Mouse (Mus musculus): ENCODE data around the gene St5. TPM values are rescaled to one million over a fixed set of nuclear protein-coding genes. Genes with fewer than 3 reads are reported as not detected.
A peak's percentile ranks its signal among the peaks of the same experiment; 100 is the strongest.

Gene St5
- polyA plus RNA-seq, 2 experiments = 45.0 to 56.3 TPM

GRCm38 (mm10) chr7:109493319-109494316 is 209.8 kb downstream of the St5 start:
- no peak for TF ChIP-seq POLR2A (IDR thresholded peaks at IDR 0.05; ENCODE audit: borderline replicate concordance, extremely low read depth, insufficient read depth, insufficient read length)
- no peak for DNase-seq (ENCODE audit: low spot score)
- ATAC-seq (ENCODE audit: low FRiP score, low read depth) = peak; percentile 50; the same call in 1 of the 2 replicates
- H3K36me3 ChIP-seq (ENCODE audit: control insufficient read depth, insufficient read depth, low read length) = no peaks in the 10 kb centered on the region
- 0 out of 2 replicates have a peak, but pooled peaks cover 4% of the 10 kb centered on the region for H3K27me3 ChIP-seq (ENCODE audit: control insufficient read depth, insufficient read depth, low read length)
- no peak overlapping the region for H3K4me3 ChIP-seq (replicated peaks; ENCODE audit: low read length)
- WGBS = 9% methylated on average over 20 of the region's 21 CpGs
- no peaks in the 10 kb centered on the region for H3K4me1 ChIP-seq (ENCODE audit: control insufficient read depth, insufficient read depth, low read length)
- H3K9me3 ChIP-seq (ENCODE audit: control insufficient read depth, low read length) = no peaks in the 10 kb centered on the region
- no peak overlapping the region for H3K27ac ChIP-seq (replicated peaks; ENCODE audit: low read depth, low read length)
- H3K4me2 ChIP-seq (replicated peaks; ENCODE audit: low read depth, low read length, severe bottlenecking) = peak overlapping the region; percentile 34
- H3K9ac ChIP-seq (ENCODE audit: low read depth, low read length, severe bottlenecking) = peak overlapping the region; percentile 16; the same call in 1 of the 2 replicates

- 55% methylated on average over 17 of the region's 18 CpGs for WGBS
These were observed 210.6 kb downstream of the St5 start for GRCm38 (mm10) chr7:109492616-109493318.

GRCm38 (mm10) chr7:109484221-109484620 is 219.2 kb downstream of the St5 start:
- Histone ChIP-seq H3K9ac (ENCODE audit: low read depth, low read length, severe bottlenecking) (no peak overlapping the region), H3K4me2 (replicated peaks; ENCODE audit: low read depth, low read length, severe bottlenecking) (no peak overlapping the region), H3K4me1 (ENCODE audit: control insufficient read depth, insufficient read depth, low read length) (no peaks in the 10 kb centered on the region), H3K36me3 (ENCODE audit: control insufficient read depth, insufficient read depth, low read length) (no peaks in the 10 kb centered on the region), H3K27me3 (ENCODE audit: control insufficient read depth, insufficient read depth, low read length) (no peaks in the 10 kb centered on the region), H3K4me3 (replicated peaks; ENCODE audit: low read length) (no peak overlapping the region), H3K9me3 (ENCODE audit: control insufficient read depth, low read length) (no peaks in the 10 kb centered on the region), H3K27ac (replicated peaks; ENCODE audit: low read depth, low read length) (no peak overlapping the region)
- no peak for TF ChIP-seq POLR2A (IDR thresholded peaks at IDR 0.05; ENCODE audit: borderline replicate concordance, extremely low read depth, insufficient read depth, insufficient read length)
- no peak for ATAC-seq (ENCODE audit: low FRiP score, low read depth)
- 74% methylated on average over 5 of the region's 5 CpGs for WGBS
- no peak for DNase-seq (ENCODE audit: low spot score)

More at GRCm38 (mm10) chr7:109492616-109493318, 210.6 kb downstream of the St5 start:
- H3K9ac ChIP-seq (ENCODE audit: low read depth, low read length, severe bottlenecking) = no peak overlapping the region; the same call in 1 of the 2 replicates
- no peak for TF ChIP-seq POLR2A (IDR thresholded peaks at IDR 0.05; ENCODE audit: borderline replicate concordance, extremely low read depth, insufficient read depth, insufficient read length)
- no peaks in the 10 kb centered on the region for H3K4me1 ChIP-seq (ENCODE audit: control insufficient read depth, insufficient read depth, low read length)
- H3K4me3 ChIP-seq (replicated peaks; ENCODE audit: low read length) = no peak overlapping the region
- H3K27me3 ChIP-seq (ENCODE audit: control insufficient read depth, insufficient read depth, low read length) = 0 out of 2 replicates have a peak, but pooled peaks cover 4% of the 10 kb centered on the region
- no peak for ATAC-seq (ENCODE audit: low FRiP score, low read depth)
- no peaks in the 10 kb centered on the region for H3K9me3 ChIP-seq (ENCODE audit: control insufficient read depth, low read length)
- H3K4me2 ChIP-seq (replicated peaks; ENCODE audit: low read depth, low read length, severe bottlenecking) = no peak overlapping the region
- H3K36me3 ChIP-seq (ENCODE audit: control insufficient read depth, insufficient read depth, low read length) = no peaks in the 10 kb centered on the region
- no peak for DNase-seq (ENCODE audit: low spot score)
- H3K27ac ChIP-seq (replicated peaks; ENCODE audit: low read depth, low read length) = no peak overlapping the region

- 26% methylated on average over 7 of the region's 7 CpGs for WGBS
- DNase-seq (ENCODE audit: low spot score) (peak; percentile 12), ATAC-seq (ENCODE audit: low FRiP score, low read depth) (peak; percentile 51)
- Histone ChIP-seq H3K9me3 (ENCODE audit: control insufficient read depth, low read length) (no peaks in the 10 kb centered on the region), H3K4me3 (replicated peaks; ENCODE audit: low read length) (no peak overlapping the region), H3K27ac (replicated peaks; ENCODE audit: low read depth, low read length) (no peak overlapping the region), H3K4me2 (replicated peaks; ENCODE audit: low read depth, low read length, severe bottlenecking) (no peak overlapping the region), H3K36me3 (ENCODE audit: control insufficient read depth, insufficient read depth, low read length) (no peaks in the 10 kb centered on the region), H3K4me1 (ENCODE audit: control insufficient read depth, insufficient read depth, low read length) (no peaks in the 10 kb centered on the region), H3K27me3 (ENCODE audit: control insufficient read depth, insufficient read depth, low read length) (no peaks in the 10 kb centered on the region), H3K9ac (ENCODE audit: low read depth, low read length, severe bottlenecking) (no peak overlapping the region)
- no peak for TF ChIP-seq POLR2A (IDR thresholded peaks at IDR 0.05; ENCODE audit: borderline replicate concordance, extremely low read depth, insufficient read depth, insufficient read length)
These were observed 222.6 kb downstream of the St5 start for GRCm38 (mm10) chr7:109480765-109481197.

DNA sequence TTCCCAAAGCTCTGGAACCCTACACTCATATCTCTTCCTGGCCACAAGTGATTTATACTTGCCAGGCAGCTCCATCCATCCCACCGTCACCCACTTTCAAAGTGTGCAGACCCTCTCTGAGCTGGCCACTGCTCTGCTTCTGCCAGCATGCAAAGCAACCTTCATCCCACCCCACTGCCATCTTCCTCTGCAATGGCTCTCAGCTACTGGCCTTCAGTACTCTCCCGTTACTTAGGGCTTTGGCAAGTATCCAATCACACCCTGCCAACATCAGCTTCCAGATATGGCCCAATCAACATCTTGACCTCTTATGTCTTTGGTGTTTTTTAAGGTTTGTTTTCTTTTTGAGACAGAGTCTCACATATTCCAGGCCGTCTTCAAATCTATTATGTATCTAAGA is 225.5 kb downstream of the St5 start:
- H3K9ac ChIP-seq (ENCODE audit: low read depth, low read length, severe bottlenecking) = no peak overlapping the region
- TF ChIP-seq POLR2A (IDR thresholded peaks at IDR 0.05; ENCODE audit: borderline replicate concordance, extremely low read depth, insufficient read depth, insufficient read length) = no peak
- H3K36me3 ChIP-seq (ENCODE audit: control insufficient read depth, insufficient read depth, low read length) = no peaks in the 10 kb centered on the region
- H3K4me2 ChIP-seq (replicated peaks; ENCODE audit: low read depth, low read length, severe bottlenecking) = no peak overlapping the region
- H3K4me1 ChIP-seq (ENCODE audit: control insufficient read depth, insufficient read depth, low read length) = peaks cover 5% of the 10 kb centered on the region; the same call in 1 of the 2 replicates
- 68% methylated on average over 3 of the region's 3 CpGs for WGBS
- DNase-seq (ENCODE audit: low spot score) (no peak), ATAC-seq (ENCODE audit: low FRiP score, low read depth) (no peak)
- no peaks in the 10 kb centered on the region for H3K27me3 ChIP-seq (ENCODE audit: control insufficient read depth, insufficient read depth, low read length)
- no peaks in the 10 kb centered on the region for H3K9me3 ChIP-seq (ENCODE audit: control insufficient read depth, low read length)
- no peak overlapping the region for H3K4me3 ChIP-seq (replicated peaks; ENCODE audit: low read length)
- H3K27ac ChIP-seq (replicated peaks; ENCODE audit: low read depth, low read length) = no peak overlapping the region

Small RNAs within 50 kb of the gene (microRNA-seq; reads per million reads assigned to microRNA genes)
- gene Gm47284 = not detected

Other genes with a start within 250 kb of the St5 start
- 0.11 and 0.13 TPM in 2 replicates for gene Trim66, start 195.5 kb downstream of the St5 start, polyA plus RNA-seq (2012; rRNA removed)
- 0.04 TPM in 2 replicates for gene Trim66, start 195.5 kb downstream of the St5 start, polyA plus RNA-seq (2014; fragmentation: Nextera tagmentation; extraction: Ambion mirVana)
- gene Rpl27a, start 184.5 kb downstream of the St5 start, polyA plus RNA-seq (2012; rRNA removed) = 705 and 923 TPM in 2 replicates
- gene Rpl27a, start 184.5 kb downstream of the St5 start, polyA plus RNA-seq (2014; fragmentation: Nextera tagmentation; extraction: Ambion mirVana) = 161 and 165 TPM in 2 replicates
- 20.4 and 25.5 TPM in 2 replicates for gene Akip1, start 85 bp upstream of the St5 start, polyA plus RNA-seq (2012; rRNA removed)
- gene Akip1, start 85 bp upstream of the St5 start, polyA plus RNA-seq (2014; fragmentation: Nextera tagmentation; extraction: Ambion mirVana) = 33.8 and 39.0 TPM in 2 replicates
- gene BC051019, start 20.2 kb upstream of the St5 start, polyA plus RNA-seq (2012; rRNA removed) = 0.10 and 0.14 TPM in 2 replicates
- gene BC051019, start 20.2 kb upstream of the St5 start, polyA plus RNA-seq (2014; fragmentation: Nextera tagmentation; extraction: Ambion mirVana) = 0.15 TPM in 2 replicates
- gene Ascl3, start 28.1 kb upstream of the St5 start, polyA plus RNA-seq (2012; rRNA removed) = not detected in 2 replicates
- gene Ascl3, start 28.1 kb upstream of the St5 start, polyA plus RNA-seq (2014; fragmentation: Nextera tagmentation; extraction: Ambion mirVana) = not detected in 2 replicates
- gene Tmem9b, start 49.3 kb upstream of the St5 start, polyA plus RNA-seq (2012; rRNA removed) = 36.6 and 38.2 TPM in 2 replicates
- gene Tmem9b, start 49.3 kb upstream of the St5 start, polyA plus RNA-seq (2014; fragmentation: Nextera tagmentation; extraction: Ambion mirVana) = 64.2 and 69.2 TPM in 2 replicates
- 0.46 and 0.62 TPM in 2 replicates for gene Nrip3, start 78.4 kb upstream of the St5 start, polyA plus RNA-seq (2012; rRNA removed)
- 1.3 and 1.5 TPM in 2 replicates for gene Nrip3, start 78.4 kb upstream of the St5 start, polyA plus RNA-seq (2014; fragmentation: Nextera tagmentation; extraction: Ambion mirVana)
- 4.7 and 5.2 TPM in 2 replicates for gene Scube2, start 162.1 kb upstream of the St5 start, polyA plus RNA-seq (2012; rRNA removed)
- 9.2 and 11.7 TPM in 2 replicates for gene Scube2, start 162.1 kb upstream of the St5 start, polyA plus RNA-seq (2014; fragmentation: Nextera tagmentation; extraction: Ambion mirVana)

Data from limb, embryonic 14.5 days (tissue).